Mouse (Mus musculus) MEL (cell line): ENCODE measurements around the gene Nacad. TPM values are rescaled to one million over a fixed set of nuclear protein-coding genes. Genes with fewer than 3 reads are reported as not detected.

Experiments used
- DNase-seq: peaks from one replicate; pipeline ENCODE4 v3.0.0; 2011; ENCODE audit warnings: low read depth, low spot score
- H3K27ac ChIP-seq: 2 replicates; pipeline ENCODE4 v1.5.1; 2012; ENCODE audit warnings: low read depth, mild to moderate bottlenecking, control low read depth, low read length, moderate library complexity; ENCODE audit not compliant: control insufficient read depth
- H3K27me3 ChIP-seq, 2 experiments: fragments of 150-350 bp in 1 of 2; sonication (generic) in 1 of 2; 2 replicates each; pipeline ENCODE4 v1.6.1; 2012; ENCODE audit warnings: low read length in 2 of 2, mild to moderate bottlenecking in 2 of 2, improper control_type of control experiment in 1 of 2, moderate library complexity in 1 of 2; ENCODE audit not compliant: insufficient read depth in 2 of 2, control insufficient read depth in 1 of 2
- H3K36me3 ChIP-seq, 2 experiments: 2 replicates each; pipeline ENCODE4 v1.6.1; 2012 to 2014; ENCODE audit warnings: low read length in 2 of 2, improper control_type of control experiment in 1 of 2, inconsistent platforms in 1 of 2, mild to moderate bottlenecking in 1 of 2; ENCODE audit not compliant: insufficient read depth in 2 of 2, control insufficient read depth in 1 of 2
- H3K4me1 ChIP-seq, 2 experiments: fragments of 150-350 bp in 1 of 2; sonication (generic) in 1 of 2; 2 replicates each; pipeline ENCODE4 v1.6.1; 2012; ENCODE audit warnings: low read length in 2 of 2, improper control_type of control experiment in 1 of 2, mild to moderate bottlenecking in 1 of 2; ENCODE audit not compliant: insufficient read depth in 2 of 2, control insufficient read depth in 1 of 2
- H3K4me3 ChIP-seq, 2 experiments: fragments of 150-350 bp in 1 of 2; sonication (generic) in 1 of 2; 2 replicates each; pipeline ENCODE4 v1.5.1; 2012; ENCODE audit warnings: low read depth in 2 of 2, low read length in 2 of 2, mild to moderate bottlenecking in 2 of 2, moderate library complexity in 2 of 2, control low read depth in 1 of 2, improper control_type of control experiment in 1 of 2; ENCODE audit not compliant: control insufficient read depth in 1 of 2, insufficient read depth in 1 of 2
- H3K79me2 ChIP-seq: 2 replicates; pipeline ENCODE4 v1.6.1; 2012; ENCODE audit warnings: mild to moderate bottlenecking, low read length, moderate library complexity; ENCODE audit not compliant: control insufficient read depth, poor library complexity, insufficient read depth
- H3K9ac ChIP-seq: 2 replicates; pipeline ENCODE4 v1.6.1; 2012; ENCODE audit warnings: low read depth, mild to moderate bottlenecking, control low read depth, low read length, moderate library complexity; ENCODE audit not compliant: control insufficient read depth, poor library complexity, severe bottlenecking
- H3K9me3 ChIP-seq: fragments of 150-350 bp; sonication (generic); replicated peaks from 2 replicates; pipeline ENCODE4 v1.6.1; 2012; ENCODE audit warnings: mild to moderate bottlenecking, low read length, improper control_type of control experiment, moderate library complexity; ENCODE audit not compliant: insufficient read depth
- BHLHE40 ChIP-seq: IDR thresholded peaks from 2 replicates; pipeline ENCODE4 v1.6.1; 2012; ENCODE audit warnings: low read depth, mild to moderate bottlenecking, inconsistent platforms, low read length, improper control_type of control experiment, borderline replicate concordance
- CHD1 ChIP-seq: IDR thresholded peaks from 2 replicates; pipeline ENCODE4 v1.6.1; 2012; ENCODE audit warnings: low read depth, mild to moderate bottlenecking, inconsistent platforms, low read length, improper control_type of control experiment
- CTCF ChIP-seq, 3 experiments: IDR thresholded peaks in 2 of 3; conservative IDR thresholded peaks in 1 of 3; 2 replicates each; pipeline ENCODE4 v1.5.1; 2011 to 2012; ENCODE audit warnings: low read length in 3 of 3, low read depth in 2 of 3, mild to moderate bottlenecking in 2 of 3, improper control_type of control experiment in 1 of 3, inconsistent platforms in 1 of 3, mixed read lengths in 1 of 3, moderate library complexity in 1 of 3; ENCODE audit not compliant: control insufficient read depth in 1 of 3, insufficient read depth in 1 of 3, poor library complexity in 1 of 3, severe bottlenecking in 1 of 3
- MAZ ChIP-seq: IDR thresholded peaks from 2 replicates; pipeline ENCODE4 v1.6.1; 2012; ENCODE audit warnings: low read depth, mild to moderate bottlenecking, inconsistent platforms, low read length, improper control_type of control experiment
- MEF2A ChIP-seq: IDR thresholded peaks from 2 replicates; pipeline ENCODE4 v1.6.1; 2014; ENCODE audit warnings: low read depth, mild to moderate bottlenecking, inconsistent platforms, low read length, improper control_type of control experiment; ENCODE audit not compliant: poor library complexity, insufficient replicate concordance, severe bottlenecking; ENCODE audit errors: extremely low read depth
- MXI1 ChIP-seq: IDR thresholded peaks from 2 replicates; pipeline ENCODE4 v1.6.1; 2011; ENCODE audit warnings: mild to moderate bottlenecking, low read depth, low read length, improper control_type of control experiment
- MYC ChIP-seq: IDR thresholded peaks from 2 replicates; pipeline ENCODE4 v1.6.1; 2011; ENCODE audit warnings: low read depth, mild to moderate bottlenecking, low read length, improper control_type of control experiment, moderate library complexity
- NELFE ChIP-seq: IDR thresholded peaks from 2 replicates; pipeline ENCODE4 v1.6.1; 2011; ENCODE audit warnings: low read depth, low read length, improper control_type of control experiment
- NRF1 ChIP-seq: IDR thresholded peaks from 2 replicates; pipeline ENCODE4 v1.6.1; 2014; ENCODE audit warnings: low read depth, mild to moderate bottlenecking, inconsistent platforms, low read length, improper control_type of control experiment, moderate library complexity; ENCODE audit not compliant: poor library complexity, insufficient read depth, severe bottlenecking
- POLR2A ChIP-seq, 2 experiments: IDR thresholded peaks; 2 replicates each; pipeline ENCODE4 v1.6.1; 2011 to 2012; ENCODE audit warnings: low read length in 2 of 2, mild to moderate bottlenecking in 2 of 2, control low read depth in 1 of 2, improper control_type of control experiment in 1 of 2, low read depth in 1 of 2, moderate library complexity in 1 of 2; ENCODE audit not compliant: control insufficient read depth in 1 of 2, insufficient read depth in 1 of 2, poor library complexity in 1 of 2
- POLR2AphosphoS2 ChIP-seq: IDR thresholded peaks from 2 replicates; pipeline ENCODE4 v1.6.1; 2011; ENCODE audit warnings: low read length, improper control_type of control experiment
- POLR2AphosphoS5 ChIP-seq: IDR thresholded peaks from 2 replicates; pipeline ENCODE4 v1.6.1; 2012; ENCODE audit warnings: low read depth, borderline replicate concordance, mild to moderate bottlenecking, inconsistent platforms, low read length, moderate library complexity, mixed read lengths
- USF1 ChIP-seq: IDR thresholded peaks from 2 replicates; pipeline ENCODE4 v1.6.1; 2014; ENCODE audit warnings: low read depth, mild to moderate bottlenecking, inconsistent platforms, low read length, improper control_type of control experiment, moderate library complexity
- ZC3H11A ChIP-seq: IDR thresholded peaks from 2 replicates; pipeline ENCODE4 v1.6.1; 2012; ENCODE audit warnings: low read depth, mild to moderate bottlenecking, inconsistent platforms, low read length, improper control_type of control experiment
- ZMIZ1 ChIP-seq: IDR thresholded peaks from 2 replicates; pipeline ENCODE4 v1.6.1; 2012; ENCODE audit warnings: low read depth, mild to moderate bottlenecking, inconsistent platforms, low read length, improper control_type of control experiment, moderate library complexity
- polyA plus RNA-seq, 2 experiments: library from polyadenylated mRNA; stranded (reverse) in 1 of 2; unstranded in 1 of 2; fragments of >175 nt in 1 of 2; fragments of >200 nt in 1 of 2; gene quantifications; 2 replicates each; pipeline versions ENCODE4 v1.2.1 to v1.2.4; 2012; ENCODE audit warnings: low replicate concordance in 2 of 2, low read depth in 1 of 2; ENCODE audit not compliant: insufficient read length in 2 of 2, insufficient read depth in 1 of 2, missing spikeins in 1 of 2
- total RNA-seq: library from RNA; depleted of rRNA; stranded (reverse); fragments of 300-350 nt; gene quantifications from 2 replicates; pipeline ENCODE4 v1.2.3, GENCODE M21; 2012

Nacad gene
- total and polyA plus RNA-seq, 3 experiments = 0.12 to 0.32 TPM; not detected in 1

- H3K9ac ChIP-seq = no peak overlapping the region
- H3K36me3 ChIP-seq = no peaks in the 10 kb centered on the region; a peak in 1 of 4 replicates
Observed at GRCm38 (mm10) chr11:6598191-6598889, 7.5 kb downstream of the Nacad start.

GRCm38 (mm10) chr11:6597523-6597922 lies 8.3 kb downstream of the Nacad start:
- Histone ChIP-seq H3K9me3 (no peaks in the 10 kb centered on the region), H3K79me2 (no peaks in the 10 kb centered on the region), H3K27me3 (no peaks in the 10 kb centered on the region), H3K4me1 (peaks cover 0 to 3% of the 10 kb centered on the region in 2 experiments; a peak in 1 of 4 replicates), H3K4me3 (no peak overlapping the region), H3K9ac (no peak overlapping the region), H3K27ac (no peak overlapping the region), H3K36me3 (peaks cover 0 to 4% of the 10 kb centered on the region in 2 experiments; a peak in 2 of 4 replicates)
- TF ChIP-seq POLR2AphosphoS2 (0 out of 2 replicates have a peak, but pooled peaks have one; percentile 12), CTCF (IDR thresholded peaks at IDR 0.05 in 2 of 3, conservative IDR thresholded peaks at IDR 0.05 in 1 of 3; ENCODE audit: control insufficient read depth in 1 of 3, insufficient read depth in 1 of 3, low read depth in 2 of 3, low read length in 3 of 3, poor library complexity in 1 of 3, severe bottlenecking in 1 of 3) (peak in 1 of 3 experiments; percentile 39; a peak in 2 of 6 replicates), POLR2A (IDR thresholded peaks at IDR 0.05; ENCODE audit: control insufficient read depth in 1 of 2, insufficient read depth in 1 of 2, low read depth in 1 of 2, low read length in 2 of 2, poor library complexity in 1 of 2) (no peak; a peak in 1 of 4 replicates), ZC3H11A (no peak), USF1 (peak; percentile 60), MXI1 (no peak)
- DNase-seq = no peak

More at GRCm38 (mm10) chr11:6598191-6598889, 7.5 kb downstream of the Nacad start:
- Histone ChIP-seq H3K79me2 (no peaks in the 10 kb centered on the region), H3K4me1 (peaks cover 0 to 3% of the 10 kb centered on the region in 2 experiments; a peak in 1 of 4 replicates), H3K27ac (no peak overlapping the region)
- TF ChIP-seq BHLHE40 (no peak), NELFE (no peak), ZC3H11A (no peak), ZMIZ1 (no peak), POLR2AphosphoS5 (no peak), CHD1 (no peak)
- TF ChIP-seq, all 39 proteins: peak for 0
- no peak for DNase-seq
- H3K4me3 ChIP-seq = no peak overlapping the region
- H3K27me3 ChIP-seq = no peaks in the 10 kb centered on the region
- H3K9me3 ChIP-seq = no peaks in the 10 kb centered on the region

GRCm38 (mm10) chr11:6596616-6597015 lies 9.2 kb downstream of the Nacad start:
- no peaks in the 10 kb centered on the region for H3K79me2 ChIP-seq
- no peak overlapping the region for H3K27ac ChIP-seq
- H3K9me3 ChIP-seq = no peaks in the 10 kb centered on the region
- DNase-seq = no peak
- no peak overlapping the region for H3K4me3 ChIP-seq
- no peak for TF ChIP-seq MAZ
- TF ChIP-seq MEF2A = no peak
- no peak for TF ChIP-seq MYC
- no peak for TF ChIP-seq NRF1
- TF ChIP-seq, all 39 proteins: peak for 0
- H3K27me3 ChIP-seq = no peaks in the 10 kb centered on the region
- peaks cover 0 to 3% of the 10 kb centered on the region in 2 experiments; a peak in 1 of 4 replicates for H3K4me1 ChIP-seq
- H3K36me3 ChIP-seq = peaks cover 0 to 12% of the 10 kb centered on the region in 2 experiments; a peak in 2 of 4 replicates
- H3K9ac ChIP-seq = no peak overlapping the region
